Mouse (Mus musculus) right cerebral cortex, postnatal 4 days (tissue): ENCODE data around the gene Git2.
A peak's percentile ranks its signal among the peaks of the same experiment; 100 is the strongest.

Source experiments
- DNase-seq: peaks from one replicate; pipeline ENCODE4 v3.0.0-alpha.2; 2022

Gene Git2

GRCm38 (mm10) chr5:114719003-114719927 is 56.1 kb downstream of the Git2 start:
- DNase-seq: no peak

GRCm38 (mm10) chr5:114718483-114718882 is 56.8 kb downstream of the Git2 start:
- no peak for DNase-seq

GRCm38 (mm10) chr5:114717937-114718336 is 57.4 kb downstream of the Git2 start:
- no peak for DNase-seq

GRCm38 (mm10) chr5:114717292-114717691 is 58.0 kb downstream of the Git2 start:
- DNase-seq: no peak

GRCm38 (mm10) chr5:114714551-114714950 is 60.8 kb downstream of the Git2 start:
- no peak for DNase-seq

GRCm38 (mm10) chr5:114709357-114709756 is 66.0 kb downstream of the Git2 start:
- DNase-seq: no peak

GRCm38 (mm10) chr5:114708491-114708890 is 66.8 kb downstream of the Git2 start:
- no peak for DNase-seq

GRCm38 (mm10) chr5:114707265-114708068 is 67.8 kb downstream of the Git2 start, which contains the start of gene Tchp:
Gene Tchp, plus strand, starts transcription at chr5:114707760.
- peak; percentile 97 for DNase-seq

GRCm38 (mm10) chr5:114702403-114703392 is 72.6 kb downstream of the Git2 start:
- DNase-seq: no peak

GRCm38 (mm10) chr5:114699015-114699414 is 76.3 kb downstream of the Git2 start:
- DNase-seq: no peak

DNA sequence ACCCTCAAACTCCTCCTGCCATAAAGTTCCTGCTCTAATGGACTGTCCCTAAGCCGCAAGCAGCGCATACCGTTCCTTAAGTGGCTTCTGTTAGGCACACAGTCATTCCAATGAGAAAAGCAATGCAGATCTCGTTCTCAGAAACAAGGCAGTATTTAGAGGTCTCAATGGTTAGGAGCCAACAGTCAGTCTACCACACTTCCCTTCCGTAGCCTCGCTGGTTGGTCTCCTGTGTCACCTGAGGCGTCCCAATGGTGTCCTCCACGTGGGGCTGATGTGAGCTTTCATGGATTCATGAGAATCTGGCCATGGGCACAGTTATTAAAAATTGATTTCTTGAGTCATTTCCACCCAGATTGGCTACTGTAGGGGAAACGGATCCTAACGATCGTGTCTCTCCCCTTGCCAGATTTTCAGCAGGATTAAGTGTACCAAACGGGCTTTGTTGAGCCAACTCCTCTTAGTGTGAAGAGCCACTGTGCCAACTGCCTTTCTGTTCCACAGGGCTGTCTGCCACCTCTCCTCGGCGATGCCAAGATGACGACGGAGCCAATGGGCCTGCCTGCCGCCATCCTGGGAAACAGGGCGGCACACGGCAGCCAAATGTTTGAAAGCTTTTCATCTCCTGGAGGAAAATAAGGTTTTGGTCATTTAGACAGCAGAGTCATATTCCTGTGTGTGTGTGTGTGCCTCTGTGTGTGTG is 77.1 kb downstream of the Git2 start:
- DNase-seq: peak; percentile 84

DNA sequence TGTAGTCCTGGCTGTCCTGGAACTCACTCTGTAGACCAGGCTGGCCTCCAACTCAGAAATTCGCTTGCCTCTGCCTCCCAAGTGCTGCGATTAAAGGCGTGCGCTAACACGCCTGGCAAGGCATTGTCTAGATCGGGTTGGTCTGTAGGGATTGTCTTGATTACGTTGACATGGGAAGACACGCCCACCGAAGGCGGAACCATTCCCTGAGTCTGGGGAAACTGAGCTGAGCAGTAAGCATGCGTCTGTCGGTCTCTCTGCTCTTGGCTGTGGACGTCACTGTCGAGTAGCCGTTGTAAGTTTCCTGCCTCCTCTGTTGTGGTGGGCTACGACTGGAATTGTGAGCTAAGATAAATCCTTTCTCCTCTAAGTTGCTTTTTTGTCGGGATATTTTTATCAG is 78.4 kb downstream of the Git2 start:
- no peak for DNase-seq

DNA sequence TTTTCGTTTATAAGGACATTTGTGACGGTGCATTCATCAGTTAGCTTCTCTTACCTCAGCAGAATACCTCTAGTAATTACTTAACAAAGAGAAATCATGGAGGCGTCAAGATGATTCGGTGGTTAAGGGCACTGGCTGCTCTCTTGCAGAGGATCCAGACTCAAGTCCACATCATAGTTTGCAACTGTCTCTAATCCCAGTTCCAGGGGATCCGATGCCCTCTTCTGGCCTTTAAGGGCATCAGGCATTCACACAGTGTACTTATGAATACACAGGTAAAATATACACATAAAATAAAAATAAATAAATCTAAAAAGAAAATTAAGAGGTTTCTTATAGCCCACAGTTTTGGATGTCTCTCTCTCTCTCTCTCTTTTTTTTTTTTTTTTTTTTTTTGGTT is 79.5 kb downstream of the Git2 start:
- no peak for DNase-seq

GRCm38 (mm10) chr5:114690633-114691567 is 84.4 kb downstream of the Git2 start, which contains the start of gene Gltp:
Gene Gltp, minus strand, starts transcription at chr5:114690984.
- peak; percentile 91 for DNase-seq

- no peak for DNase-seq
Observed at GRCm38 (mm10) chr5:114689700-114690366, 85.5 kb downstream of the Git2 start.

- DNase-seq: no peak
Observed at GRCm38 (mm10) chr5:114688703-114689102, 86.6 kb downstream of the Git2 start.

DNA sequence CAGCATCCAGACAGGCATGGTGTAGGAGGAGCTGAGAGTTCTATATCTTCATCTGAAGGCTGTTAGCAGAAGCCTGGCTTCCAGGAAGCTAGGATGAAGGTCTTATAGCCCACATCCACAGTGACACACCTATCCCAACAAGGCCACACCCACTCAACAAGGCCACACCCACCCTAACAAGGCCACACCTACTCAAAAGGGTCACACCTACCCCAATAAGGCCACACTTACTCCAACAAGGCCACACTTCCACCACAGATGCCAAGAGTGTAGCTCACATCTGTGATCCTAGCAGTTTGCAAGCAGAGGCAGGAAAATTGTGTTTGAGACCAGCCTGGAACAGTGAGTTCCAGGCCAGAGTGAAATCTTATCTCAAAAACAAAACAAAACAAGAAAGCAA is 87.4 kb downstream of the Git2 start:
- no peak for DNase-seq

DNA sequence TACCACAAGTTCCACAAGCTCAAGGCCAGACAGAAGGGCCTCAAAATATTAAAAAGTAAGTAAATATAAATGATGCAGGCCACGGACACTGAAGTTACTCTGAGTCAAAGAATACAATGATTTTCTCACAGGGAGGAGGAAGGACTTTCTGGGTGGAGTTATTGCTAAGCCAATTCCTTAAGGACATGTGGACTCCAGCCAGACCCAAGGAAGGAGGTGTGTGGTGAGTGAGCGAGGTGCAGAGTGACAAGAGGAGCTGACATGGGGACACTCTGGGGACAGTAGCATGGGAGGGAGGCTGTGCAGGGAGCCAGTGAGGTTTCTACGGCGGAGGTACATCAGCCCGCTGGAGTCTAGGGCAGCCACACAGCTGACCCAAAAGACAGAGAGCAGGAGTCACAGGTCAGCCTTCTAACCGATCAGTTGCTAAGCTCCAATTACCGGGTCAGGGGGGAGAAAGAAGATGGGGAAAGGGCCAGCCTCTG is 88.5 kb downstream of the Git2 start:
- no peak for DNase-seq

DNA sequence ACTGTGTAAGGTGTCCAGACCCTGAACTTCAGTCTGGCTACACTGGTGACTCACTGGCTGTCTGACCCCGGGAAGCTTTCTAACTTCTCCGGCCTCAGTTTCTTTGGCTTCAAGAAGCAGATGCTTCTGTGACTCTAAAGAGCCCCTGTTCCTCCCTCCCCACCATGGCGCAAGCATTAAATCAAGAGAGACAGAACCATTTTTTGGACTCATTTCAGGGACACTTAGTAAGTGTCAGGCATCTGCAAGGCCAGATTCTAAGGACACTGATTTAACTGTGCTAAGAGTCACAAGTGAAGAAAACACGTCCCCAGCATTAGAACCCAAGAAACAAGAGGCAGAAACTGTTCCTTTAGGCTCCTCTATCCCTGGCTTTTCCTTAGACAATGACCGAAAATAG is 89.3 kb downstream of the Git2 start:
- DNase-seq: no peak

GRCm38 (mm10) chr5:114681717-114682116 is 93.6 kb downstream of the Git2 start:
- no peak for DNase-seq
